Mouse (Mus musculus) megakaryocyte-erythroid progenitor cell, adult 5-6 weeks (primary cell): ENCODE results near the gene Tsn. TPM values are rescaled to one million over a fixed set of nuclear protein-coding genes. Genes with fewer than 3 reads are reported as not detected.

Source experiments
- ATAC-seq: replicated peaks from 2 replicates; pipeline ENCODE4 v1.8.0; 2016; ENCODE audit warnings: mild to moderate bottlenecking, inconsistent platforms; ENCODE audit not compliant: severe bottlenecking, poor library complexity, low FRiP score, low TSS enrichment
- total RNA-seq, 2 experiments: library from RNA; stranded (forward) in 1 of 2; stranded (reverse) in 1 of 2; fragments of 200-1000, 215-1000 nt in 1 of 2; fragments of >200 nt in 1 of 2; fragmentation: Nextera tagmentation in 1 of 2; gene quantifications; 2 replicates each; pipeline ENCODE4 v1.2.3; 2014 to 2017

Gene Tsn
- total RNA-seq (2014; fragmentation: Nextera tagmentation) (60.7 and 71.6 TPM in 2 replicates), total RNA-seq (2017) (108 and 122 TPM in 2 replicates)

DNA sequence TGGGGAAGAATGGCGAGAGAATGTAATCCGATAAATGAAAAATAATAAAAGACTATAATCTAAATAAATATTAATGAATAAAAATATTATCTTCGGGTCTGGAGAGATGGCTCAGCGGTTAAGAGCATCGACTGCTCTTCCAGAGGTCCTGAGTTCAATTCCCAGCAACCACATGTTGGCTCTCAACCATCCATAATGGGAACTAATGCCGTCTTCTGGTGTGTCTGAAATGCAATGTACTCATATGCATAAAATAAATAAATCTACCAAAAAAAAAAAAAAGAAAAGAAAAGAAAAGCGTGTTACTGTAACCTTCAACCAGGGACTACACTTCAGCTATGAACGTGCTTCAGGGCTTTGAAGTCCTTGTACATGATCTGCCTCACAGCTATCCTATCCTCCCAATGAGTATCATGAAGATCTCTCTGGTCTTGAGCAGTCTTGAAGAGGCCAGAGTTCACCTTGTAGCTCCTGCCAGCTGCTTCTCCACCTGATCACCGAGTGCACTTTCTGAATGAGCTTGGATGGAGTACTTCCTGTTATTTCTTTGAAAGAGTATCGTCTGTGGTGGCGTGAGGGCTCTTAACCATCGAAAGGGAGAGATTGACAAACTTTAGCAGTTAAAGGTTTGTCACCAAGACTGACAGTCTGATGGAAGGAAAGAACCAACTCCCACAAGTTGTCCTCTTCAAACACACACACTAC is at the start of gene Tsn:
Tsn (minus strand) TSS at position 118 of the 705 bp plus-strand sequence.
- peak; percentile 18; the same call in 1 of the 2 replicates for ATAC-seq

DNA sequence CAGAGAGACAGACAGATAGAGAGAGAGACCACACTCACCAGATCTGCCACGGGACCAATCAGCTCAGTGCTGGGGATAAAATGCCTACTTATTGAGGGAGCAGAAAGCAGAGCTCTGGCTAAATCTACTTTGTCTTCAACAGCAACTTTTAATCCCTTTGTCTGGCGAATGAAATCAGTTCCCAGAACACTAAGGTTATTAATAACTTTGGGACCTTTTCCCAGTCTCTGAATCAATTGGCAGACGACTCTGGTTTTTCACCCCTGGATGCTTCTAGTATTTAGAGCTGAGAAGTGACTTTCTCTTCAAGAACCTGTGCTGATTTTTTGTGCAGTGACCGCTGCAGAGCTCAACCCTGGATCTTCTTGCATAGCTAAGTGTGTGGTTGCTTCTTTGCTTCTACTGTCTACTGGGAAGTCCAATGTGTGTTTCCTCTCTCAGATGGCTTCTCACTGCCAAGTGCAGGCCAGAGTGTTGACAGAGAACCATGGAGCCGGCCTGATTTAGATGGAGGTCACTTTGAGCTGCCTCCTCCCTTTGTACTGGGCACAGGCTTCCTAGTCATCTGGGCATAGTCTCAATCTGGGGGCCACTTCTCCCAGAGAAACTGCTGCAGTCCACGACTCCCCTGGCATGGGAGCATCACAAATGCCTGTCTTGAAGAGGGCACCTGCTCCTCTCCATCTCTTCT is 47.7 kb upstream of the Tsn start:
- ATAC-seq = no peak

GRCm38 (mm10) chr1:118349922-118350321 is 38.4 kb upstream of the Tsn start:
- ATAC-seq = no peak

- ATAC-seq = no peak
Observed at GRCm38 (mm10) chr1:118343649-118344435, 32.3 kb upstream of the Tsn start.

DNA sequence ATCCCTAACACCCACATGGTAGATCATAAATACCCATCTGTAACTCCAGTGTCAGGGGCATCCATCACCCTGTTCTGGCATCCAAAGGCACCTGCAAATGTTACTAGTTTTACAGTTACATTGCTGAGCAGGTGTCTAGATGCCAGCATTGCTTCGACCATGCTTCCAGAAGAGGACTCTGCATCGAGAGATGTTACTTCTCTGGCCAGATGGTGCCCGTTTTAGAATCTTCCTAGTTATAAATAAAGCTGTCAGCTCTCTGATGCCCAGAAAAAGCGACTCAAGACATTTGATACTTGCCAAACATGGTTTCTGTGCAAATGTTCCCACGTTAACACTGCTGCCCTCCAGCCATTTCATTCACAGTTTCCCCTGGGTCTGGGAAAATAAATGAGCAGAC is 26.4 kb upstream of the Tsn start:
- no peak for ATAC-seq

- ATAC-seq = no peak
Observed at GRCm38 (mm10) chr1:118335847-118336246, 24.3 kb upstream of the Tsn start.

DNA sequence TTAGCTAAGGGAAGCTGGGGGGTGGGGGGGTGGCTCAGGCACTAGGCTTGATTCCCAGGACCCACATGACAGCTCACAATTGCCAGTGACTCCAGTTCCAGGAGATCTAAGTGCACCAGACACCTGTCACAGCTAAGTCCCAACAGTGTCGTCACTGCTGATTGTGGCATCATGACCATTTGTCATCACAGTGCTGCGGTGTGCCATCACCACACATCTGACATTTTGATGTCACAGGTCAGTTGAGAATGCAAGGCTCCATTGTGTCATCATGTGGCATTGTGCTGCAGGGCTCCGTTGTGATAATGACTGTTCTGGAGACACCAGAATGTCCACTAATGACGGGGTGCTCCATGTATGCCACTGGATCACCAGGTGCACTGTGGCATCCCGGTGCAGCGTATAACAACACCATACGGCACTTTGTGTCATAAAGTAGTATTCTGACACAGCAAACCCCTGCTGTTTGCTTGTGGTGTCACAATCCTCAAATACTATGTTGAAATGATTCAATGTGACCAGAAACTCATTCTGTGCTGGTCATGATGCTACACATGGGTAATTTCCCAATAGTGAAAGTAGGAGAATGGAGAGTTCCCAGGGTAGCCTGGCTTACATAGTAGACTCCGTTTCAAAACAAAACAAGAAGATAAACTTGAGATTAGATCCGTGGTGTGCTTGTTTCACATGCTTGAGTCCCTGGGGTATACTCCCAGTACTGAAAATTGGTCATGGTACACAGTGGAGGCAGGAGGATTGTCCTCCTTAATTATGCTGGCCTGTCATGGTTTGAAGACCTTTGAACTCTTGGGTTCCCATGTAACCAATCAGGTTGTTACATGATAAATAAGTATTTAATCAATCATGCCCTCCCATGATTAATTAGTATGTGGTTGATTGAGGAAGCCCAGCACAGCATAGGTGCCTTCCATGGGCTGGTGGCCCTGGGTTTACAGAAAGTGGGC is 23.5 kb upstream of the Tsn start:
- ATAC-seq = 0 out of 2 replicates have a peak, but pooled peaks have one; percentile 13

DNA sequence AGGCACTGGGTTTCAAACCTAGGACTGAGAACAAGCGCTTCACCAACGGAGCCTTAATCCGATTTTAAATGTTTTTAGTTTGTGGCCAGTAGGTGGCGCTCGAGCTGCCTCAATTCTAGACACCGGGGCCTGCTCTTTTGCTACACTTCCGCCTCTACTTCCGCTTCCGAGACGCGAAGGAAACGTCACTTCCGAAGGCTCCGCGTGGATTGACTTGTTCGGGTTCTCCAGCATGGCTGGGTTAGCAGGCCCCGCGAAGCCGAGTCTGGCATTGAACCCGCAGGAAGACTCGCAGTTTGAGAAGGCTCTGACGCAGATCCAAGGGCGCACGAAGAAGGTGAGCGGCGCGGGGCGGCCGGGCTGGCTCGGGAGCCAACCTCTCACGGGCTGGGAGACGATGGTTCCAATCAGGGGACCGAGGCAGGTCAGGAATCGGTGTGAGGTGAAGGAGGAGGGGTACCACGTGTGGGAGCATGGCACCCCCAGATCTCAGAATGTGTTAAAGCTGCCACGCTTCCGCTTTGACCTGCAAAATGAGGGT is 10.2 kb upstream of the Tsn start, which contains the start of gene Nifk:
Nifk (plus strand) TSS at position 179 of the 541 bp plus-strand sequence.
- ATAC-seq = peak; percentile 96

- no peak for ATAC-seq
Observed at GRCm38 (mm10) chr1:118320696-118321095, 9.2 kb upstream of the Tsn start.

- ATAC-seq = peak; percentile 94
Observed at GRCm38 (mm10) chr1:118310780-118311621, 538 bp downstream of the Tsn start.

DNA sequence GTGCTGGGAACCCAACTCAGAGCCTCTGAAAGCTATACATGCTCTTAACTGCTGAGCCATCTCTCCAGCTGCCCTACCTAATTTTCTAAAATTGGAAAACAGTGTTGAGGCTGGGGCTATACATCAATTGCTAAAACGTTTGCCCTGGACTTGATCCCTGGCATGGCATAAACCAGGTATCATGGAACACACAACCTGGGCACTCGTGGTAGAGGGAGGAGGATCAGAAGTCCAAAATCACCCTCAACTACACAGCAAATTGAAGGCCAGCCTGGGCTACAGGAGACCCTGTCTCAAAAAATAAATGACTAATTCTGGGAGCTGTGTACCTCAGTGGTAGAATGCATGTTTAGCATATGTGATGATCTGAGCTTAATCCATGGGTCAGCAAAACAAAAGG is 13.8 kb downstream of the Tsn start:
- no peak for ATAC-seq

DNA sequence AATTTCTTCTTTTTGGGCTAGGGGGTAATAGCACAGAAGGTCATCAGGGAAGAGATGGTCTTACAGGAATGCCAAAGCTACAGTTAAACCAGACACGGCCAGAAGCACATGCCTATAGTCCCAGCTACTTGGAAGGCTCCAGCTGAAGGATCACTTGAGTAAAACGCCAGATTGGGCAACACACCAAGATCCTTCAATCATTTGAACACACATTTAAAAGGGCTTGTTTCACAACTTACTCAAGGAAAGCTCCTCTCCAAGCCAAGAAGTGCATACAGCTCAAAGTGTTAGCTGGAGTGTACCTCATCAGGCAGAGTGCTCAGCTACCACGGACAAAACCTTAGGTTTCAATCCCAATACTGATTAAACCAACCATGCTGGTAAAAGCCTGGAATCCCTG is 14.9 kb downstream of the Tsn start:
- no peak for ATAC-seq

GRCm38 (mm10) chr1:118294826-118295225 is 16.7 kb downstream of the Tsn start:
- ATAC-seq = no peak

DNA sequence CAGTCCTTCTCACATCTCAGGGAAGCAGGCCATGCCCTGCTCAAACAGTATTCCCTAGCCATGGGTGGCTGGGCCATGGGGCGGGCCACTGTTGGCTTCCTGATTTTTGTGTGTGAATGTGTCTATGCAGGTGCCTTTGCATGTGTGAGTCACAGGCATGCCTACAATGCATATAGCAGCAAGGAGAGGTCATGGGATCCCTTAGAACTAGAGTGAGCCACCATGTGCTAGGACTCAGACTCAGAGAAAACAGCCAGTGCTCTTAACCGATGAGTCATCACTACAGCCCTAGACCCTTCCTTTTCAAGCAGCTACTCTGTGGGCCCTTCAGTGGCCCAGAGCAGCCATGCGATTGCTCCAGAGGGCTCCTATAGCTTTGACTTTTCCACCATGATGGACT is 17.3 kb downstream of the Tsn start:
- no peak for ATAC-seq

DNA sequence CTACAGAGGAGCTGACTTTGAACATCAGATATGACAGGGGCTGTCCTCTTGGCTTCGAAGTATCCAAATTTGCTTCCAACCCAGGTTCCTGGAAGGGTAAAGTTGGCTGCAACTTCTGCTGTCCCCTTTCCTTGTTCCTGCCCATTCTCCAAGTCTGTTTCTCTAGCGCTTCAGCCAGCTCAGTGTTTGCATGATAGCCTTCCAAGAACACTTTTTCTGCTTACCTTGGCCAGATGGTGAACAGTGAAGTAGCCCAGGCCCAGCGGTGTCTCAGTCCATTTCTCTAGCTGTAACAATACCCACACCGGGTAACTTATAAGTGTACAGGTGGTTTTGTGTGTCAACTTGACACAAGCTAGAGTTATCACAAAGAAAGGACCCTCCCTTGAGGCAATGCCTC is 19.2 kb downstream of the Tsn start:
- no peak for ATAC-seq

GRCm38 (mm10) chr1:118275139-118275538 is 36.4 kb downstream of the Tsn start:
- peak; percentile 68; the same call in 1 of the 2 replicates for ATAC-seq

DNA sequence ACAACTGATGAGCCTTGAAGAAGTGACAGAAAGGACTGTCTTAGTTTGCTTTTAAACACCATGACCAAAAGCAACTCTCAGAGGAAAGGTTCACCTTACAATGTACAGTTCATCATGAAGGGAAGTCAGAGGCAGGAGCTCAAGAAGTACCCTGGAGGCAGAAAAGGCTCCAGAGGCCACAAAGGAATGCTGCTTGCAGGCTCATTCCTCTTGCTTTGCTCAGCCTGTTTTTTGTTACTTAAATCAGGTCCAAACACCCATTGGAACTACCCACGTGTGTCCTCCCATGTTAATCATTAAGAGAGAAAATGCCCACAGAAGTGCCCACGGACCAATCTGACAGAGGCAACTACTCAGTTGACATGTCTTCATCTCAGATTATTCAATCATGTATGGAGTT is 59.6 kb downstream of the Tsn start:
- ATAC-seq = no peak
